Mouse (Mus musculus) lung, adult 18-20 months (tissue): ENCODE results near the gene Il34.

Source experiments
- DNase-seq, 2 experiments: peaks; one replicate each; pipeline ENCODE4 v3.0.0; 2022; ENCODE audit warnings: mixed read lengths in 2 of 2

Il34 gene

GRCm38 (mm10) chr8:110705391-110706287 lies 100.1 kb downstream of the Il34 start:
- DNase-seq = no peak

DNA sequence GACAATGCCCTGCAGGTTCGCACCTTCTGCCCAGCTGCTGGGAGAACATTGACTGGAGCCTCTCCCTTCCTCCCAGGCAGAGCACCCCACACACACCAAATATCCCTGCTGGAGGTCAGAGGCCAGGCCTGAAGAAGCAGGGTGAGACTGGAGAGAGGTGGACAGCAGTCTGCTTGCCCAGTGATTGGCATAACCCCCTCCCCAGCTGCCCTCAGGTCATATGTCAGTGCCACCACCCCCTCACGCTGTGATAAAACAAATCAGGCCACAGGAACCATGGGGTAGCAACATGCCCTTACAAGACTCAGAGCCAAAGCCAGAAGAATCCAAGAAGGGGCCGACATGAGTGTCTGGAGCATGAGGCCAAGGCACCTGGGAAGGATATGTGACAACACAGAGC lies 101.6 kb downstream of the Il34 start:
- no peak for DNase-seq

- no peak for DNase-seq
Measured at GRCm38 (mm10) chr8:110703460-110704061, 102.2 kb downstream of the Il34 start.

DNA sequence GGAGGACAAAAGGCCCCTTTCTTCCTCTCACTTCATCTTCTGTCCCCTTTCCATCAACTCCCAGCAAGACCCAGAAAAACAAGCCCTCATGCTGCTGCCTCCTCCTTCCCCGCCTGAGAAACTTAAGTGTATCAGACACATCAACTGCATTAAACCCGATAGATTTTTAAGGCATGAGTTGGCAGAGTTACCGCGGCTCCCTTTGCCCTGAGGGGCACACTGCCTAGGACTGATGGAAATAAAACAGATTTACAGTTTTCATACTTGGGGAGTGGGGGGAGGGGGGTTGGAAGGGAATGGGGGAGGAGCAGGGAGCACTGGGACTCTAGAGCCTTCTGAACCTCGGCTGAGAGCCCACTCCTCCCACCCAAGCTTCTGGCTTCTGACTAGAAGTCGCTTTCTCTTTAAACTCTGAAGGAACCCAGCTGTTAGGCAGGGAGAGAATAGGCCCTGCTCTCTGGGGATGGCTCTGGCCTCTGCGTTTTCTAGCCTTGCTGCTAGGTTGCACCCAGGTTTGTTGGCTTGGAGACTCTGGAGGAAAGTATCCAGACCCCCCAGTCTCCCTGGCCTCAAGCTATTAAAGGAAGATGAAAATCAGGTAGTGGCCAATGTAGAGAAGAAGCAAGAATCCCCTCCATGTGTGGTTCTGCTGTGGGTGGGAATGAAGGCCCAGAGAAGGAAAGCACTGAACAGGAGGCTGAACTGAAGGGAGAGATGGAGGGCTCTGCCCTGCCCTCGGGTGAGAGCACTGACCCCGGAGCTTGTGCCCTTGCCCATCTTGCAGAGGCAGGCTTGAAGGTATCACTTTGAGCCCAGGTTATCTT lies 102.9 kb downstream of the Il34 start:
- no peak for DNase-seq

DNA sequence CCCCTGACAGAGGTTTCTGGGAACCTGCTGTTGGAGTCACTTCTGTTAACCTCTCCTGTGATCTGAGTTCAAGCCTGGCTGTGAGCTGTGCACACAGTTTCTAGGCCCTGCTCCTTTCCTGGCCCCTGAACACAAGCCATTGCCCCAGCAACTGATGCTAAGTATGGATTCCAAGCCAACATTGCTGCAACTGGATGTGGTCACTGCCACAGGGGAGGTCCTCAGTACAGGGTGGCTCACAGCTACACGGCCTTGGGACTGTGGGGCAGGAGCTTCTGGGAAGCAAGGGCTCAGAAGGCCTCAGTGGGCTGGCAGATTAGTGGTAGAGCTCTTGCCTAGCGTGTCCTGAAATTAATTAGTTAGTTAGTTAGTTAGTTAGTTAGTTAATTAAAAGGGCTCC lies 105.2 kb downstream of the Il34 start:
- no peak for DNase-seq

GRCm38 (mm10) chr8:110699501-110699900 lies 106.2 kb downstream of the Il34 start:
- DNase-seq = no peak

GRCm38 (mm10) chr8:110698098-110698497 lies 107.6 kb downstream of the Il34 start:
- no peak for DNase-seq

GRCm38 (mm10) chr8:110697571-110697970 lies 108.2 kb downstream of the Il34 start:
- DNase-seq = no peak

- DNase-seq = no peak
Measured at GRCm38 (mm10) chr8:110696051-110696450, 109.7 kb downstream of the Il34 start.

DNA sequence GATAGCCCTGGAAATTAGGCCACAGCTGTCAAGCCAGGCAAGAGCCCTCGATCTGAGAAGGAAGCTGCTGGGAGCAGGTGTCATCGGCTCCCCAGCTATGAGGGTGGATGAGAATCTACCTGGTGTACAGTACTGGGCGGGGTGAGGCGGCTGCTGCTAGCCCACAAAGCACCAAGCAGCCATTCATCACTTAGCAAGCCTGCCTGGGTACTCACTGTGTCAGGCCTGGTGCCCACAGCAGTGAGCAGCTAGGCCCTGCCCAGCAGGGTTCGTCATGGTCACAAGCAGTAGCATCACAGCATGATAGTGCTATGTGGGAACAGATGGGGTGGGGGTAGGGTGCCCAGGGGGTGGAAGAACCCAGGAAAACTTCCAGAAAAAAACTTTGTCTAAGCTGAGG lies 110.3 kb downstream of the Il34 start:
- no peak for DNase-seq

GRCm38 (mm10) chr8:110694826-110695225 lies 110.9 kb downstream of the Il34 start:
- DNase-seq = no peak

DNA sequence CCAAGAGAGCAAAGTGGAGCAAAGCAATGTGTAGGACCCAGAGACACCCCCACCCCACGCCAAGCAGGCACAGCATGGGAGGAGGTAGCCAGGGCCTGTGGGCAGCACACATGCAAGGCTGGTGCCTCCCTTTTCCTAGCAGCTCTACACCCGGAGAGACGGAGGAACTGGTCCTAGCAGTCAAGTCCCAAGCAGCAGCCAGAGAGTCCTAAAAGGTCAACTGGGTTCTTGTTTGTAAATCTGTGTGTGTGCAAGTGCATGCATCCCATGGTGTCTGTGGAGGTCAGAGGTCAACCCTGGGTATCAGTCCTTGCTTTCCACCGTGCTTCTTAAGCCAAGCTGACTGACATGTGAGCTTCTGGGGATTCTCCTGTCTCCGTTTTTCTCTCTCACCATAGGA lies 111.5 kb downstream of the Il34 start:
- no peak for DNase-seq
